Mouse (Mus musculus) forebrain, postnatal 0 days (tissue): ENCODE measurements around the gene Bard1. TPM values are rescaled to one million over a fixed set of nuclear protein-coding genes. Genes with fewer than 3 reads are reported as not detected.

Source experiments
- ATAC-seq: fragments of 200-750 bp; cut with Nextera tagmentation; 2 replicates; pipeline ENCODE4 v1.8.0; 2017; ENCODE audit warnings: mild to moderate bottlenecking, moderate library complexity
- DNase-seq: peaks from one replicate; pipeline ENCODE4 v3.0.0-alpha.2; 2015
- H3K27ac ChIP-seq: fragments of 300-500 bp; sonication (generic); 2 replicates; pipeline ENCODE4 v1.5.1; 2014; ENCODE audit warnings: low read depth, mild to moderate bottlenecking, antibody characterized with exemption, low read length, moderate library complexity, mixed read lengths
- H3K27me3 ChIP-seq: fragments of 300-500 bp; sonication (generic); 2 replicates; pipeline ENCODE4 v1.6.1; 2014; ENCODE audit warnings: mild to moderate bottlenecking, low read length, mixed read lengths; ENCODE audit not compliant: insufficient read depth
- H3K36me3 ChIP-seq: fragments of 300-500 bp; sonication (generic); 2 replicates; pipeline ENCODE4 v1.6.1; 2014; ENCODE audit warnings: mild to moderate bottlenecking, moderate library complexity; ENCODE audit not compliant: insufficient read depth
- H3K4me1 ChIP-seq: fragments of 300-500 bp; sonication (generic); 2 replicates; pipeline ENCODE4 v1.6.1; 2014; ENCODE audit warnings: antibody characterized with exemption; ENCODE audit not compliant: insufficient read depth
- H3K4me2 ChIP-seq: fragments of 300-500 bp; sonication (generic); 2 replicates; pipeline ENCODE4 v1.6.1; 2014; ENCODE audit warnings: low read depth, mild to moderate bottlenecking, moderate library complexity
- H3K4me3 ChIP-seq: fragments of 300-500 bp; sonication (generic); 2 replicates; pipeline ENCODE4 v1.5.1; 2014; ENCODE audit warnings: low read depth, low read length, mixed read lengths
- H3K9ac ChIP-seq: fragments of 300-500 bp; sonication (generic); 2 replicates; pipeline ENCODE4 v1.6.1; 2014; ENCODE audit warnings: mild to moderate bottlenecking
- H3K9me3 ChIP-seq: fragments of 300-500 bp; sonication (generic); 2 replicates; pipeline ENCODE4 v1.6.1; 2016; ENCODE audit warnings: low read length
- CTCF ChIP-seq: sonication (generic); IDR thresholded peaks from 2 replicates; pipeline ENCODE4 v1.5.1; 2016; ENCODE audit warnings: antibody characterized with exemption, control low read depth, low read depth
- WGBS: fragments of 180-500 bp; shearing (Covaris S2); extraction: QIAGEN DNeasy Blood & Tissue Kit; methylation state at CpG from one replicate; pipeline ENCODE4 v1.1.7; 2014; 5-methylcytosine and 5-hydroxymethylcytosine counted together
- polyA plus RNA-seq: library from polyadenylated mRNA; unstranded; fragments of >200 nt; fragmentation: Nextera tagmentation; extraction: Ambion mirVana; gene quantifications from 2 replicates; pipeline ENCODE4 v1.2.1, GENCODE M21; 2015
- total RNA-seq: library from RNA; depleted of rRNA; stranded (reverse); fragments of >200 nt; gene quantifications from 2 replicates; pipeline ENCODE4 v1.2.3, GENCODE M21; 2014

The Bard1 gene
- total and polyA plus RNA-seq, 2 experiments from 2014 or later: 0.27 to 1.8 TPM

- Histone ChIP-seq H3K9me3 (no peaks in the 10 kb centered on the region), H3K9ac (no peak overlapping the region), H3K4me1 (0 out of 2 replicates have a peak, but pooled peaks cover 3% of the 10 kb centered on the region), H3K27ac (no peak overlapping the region), H3K4me3 (no peak overlapping the region), H3K36me3 (no peaks in the 10 kb centered on the region), H3K4me2 (no peak overlapping the region), H3K27me3 (no peaks in the 10 kb centered on the region)
- TF ChIP-seq CTCF: no peak
- ATAC-seq (no peak), DNase-seq (no peak)
- 91% methylated on average over 8 of the region's 8 CpGs for WGBS
Observed at GRCm38 (mm10) chr1:71105724-71106123, 2.8 kb upstream of the Bard1 start.

DNA sequence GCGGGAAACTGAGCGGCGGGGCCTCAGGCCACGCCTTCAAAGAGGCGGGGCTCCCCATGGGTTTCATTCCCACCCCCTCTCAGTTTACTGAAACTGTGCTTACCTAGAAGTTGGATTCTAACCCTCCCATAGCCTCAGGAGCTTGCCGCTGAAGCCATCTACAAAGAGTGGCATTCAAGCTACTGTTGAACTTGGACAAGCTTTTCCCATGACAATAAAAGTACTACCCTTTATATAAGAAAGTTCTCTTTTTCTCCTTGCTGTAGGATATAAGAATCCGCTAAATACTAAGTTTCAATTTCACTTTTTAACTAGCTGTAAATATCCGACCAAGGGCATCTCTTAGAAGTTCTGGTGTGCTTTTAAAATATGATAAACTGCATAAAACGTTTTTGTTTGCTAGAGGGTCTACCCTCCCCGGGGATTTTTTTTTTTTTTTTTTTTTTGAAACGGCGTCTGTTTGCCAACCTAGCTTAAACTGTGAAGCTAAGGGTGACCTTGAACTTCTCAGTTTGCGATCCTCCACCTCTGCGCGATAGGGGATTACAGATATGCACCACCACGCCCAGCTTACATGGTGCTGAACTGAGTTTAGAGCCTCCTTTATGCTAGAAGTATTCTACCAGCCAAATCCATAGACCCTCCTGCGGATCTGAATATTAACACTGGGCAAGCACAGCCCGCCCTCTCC, 373 bp upstream of the Bard1 start:
- H3K36me3 ChIP-seq: no peaks in the 10 kb centered on the region
- H3K4me2 ChIP-seq: peak overlapping the region; percentile 93
- H3K9me3 ChIP-seq: no peaks in the 10 kb centered on the region
- TF ChIP-seq CTCF: no peak
- H3K4me1 ChIP-seq: 0 out of 2 replicates have a peak, but pooled peaks cover 3% of the 10 kb centered on the region
- 35% methylated on average over 18 of the region's 18 CpGs for WGBS
- H3K9ac ChIP-seq: peak overlapping the region; percentile 54
- no peaks in the 10 kb centered on the region for H3K27me3 ChIP-seq
- peak overlapping the region; percentile 76 for H3K4me3 ChIP-seq
- DNase-seq: no peak
- ATAC-seq: no peak
- H3K27ac ChIP-seq: no peak overlapping the region

GRCm38 (mm10) chr1:71101369-71101970, 1.5 kb downstream of the Bard1 start:
- H3K9me3 ChIP-seq: no peaks in the 10 kb centered on the region
- ATAC-seq (no peak), DNase-seq (no peak)
- WGBS: 47% methylated on average over 11 of the region's 11 CpGs
- TF ChIP-seq CTCF: no peak
- H3K4me2 ChIP-seq: no peak overlapping the region
- no peak overlapping the region for H3K4me3 ChIP-seq
- no peak overlapping the region for H3K9ac ChIP-seq
- H3K27me3 ChIP-seq: no peaks in the 10 kb centered on the region
- H3K4me1 ChIP-seq: 0 out of 2 replicates have a peak, but pooled peaks cover 3% of the 10 kb centered on the region
- no peaks in the 10 kb centered on the region for H3K36me3 ChIP-seq
- H3K27ac ChIP-seq: no peak overlapping the region

DNA sequence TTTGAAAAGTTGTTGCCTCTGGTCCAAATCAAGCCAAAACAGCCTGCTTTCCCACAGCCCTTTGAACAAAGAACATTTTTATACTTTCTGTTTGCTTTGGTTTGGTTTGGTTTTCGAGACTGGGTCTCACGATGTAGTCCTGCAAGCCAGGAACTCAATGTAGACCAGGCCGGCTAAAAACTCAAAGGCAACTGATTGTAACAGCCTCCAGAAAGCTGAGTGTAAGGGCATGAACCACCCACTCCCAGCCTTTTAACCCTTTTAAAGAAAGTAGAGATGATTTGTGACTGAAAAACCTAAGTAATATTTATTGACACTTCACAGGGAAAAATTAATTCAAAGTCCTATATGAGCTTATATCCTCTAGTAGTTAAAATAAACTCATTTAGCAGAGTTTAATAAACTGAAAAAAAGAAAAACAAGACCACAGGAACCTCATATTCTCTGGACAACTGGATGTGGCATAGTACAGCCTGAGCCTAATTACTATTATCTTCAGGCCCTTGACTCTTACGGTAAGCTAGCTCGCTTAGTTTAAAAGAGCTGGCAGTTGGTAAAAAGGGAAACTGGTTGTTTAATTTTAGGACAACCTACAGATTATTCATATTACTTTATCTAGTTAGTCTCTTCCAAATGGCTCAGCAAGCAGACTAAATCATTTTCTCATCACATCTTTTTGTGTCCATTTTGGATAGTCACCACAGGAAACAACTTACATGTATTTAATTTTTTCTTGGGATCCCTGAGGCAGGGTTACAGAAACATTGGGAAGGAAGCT, 2.2 kb downstream of the Bard1 start:
- no peak for DNase-seq
- H3K4me1 ChIP-seq: 0 out of 2 replicates have a peak, but pooled peaks cover 3% of the 10 kb centered on the region
- ATAC-seq: no peak
- no peak overlapping the region for H3K27ac ChIP-seq
- no peak overlapping the region for H3K4me2 ChIP-seq
- H3K9ac ChIP-seq: no peak overlapping the region
- no peaks in the 10 kb centered on the region for H3K36me3 ChIP-seq
- H3K4me3 ChIP-seq: no peak overlapping the region
- H3K9me3 ChIP-seq: no peaks in the 10 kb centered on the region
- no peaks in the 10 kb centered on the region for H3K27me3 ChIP-seq
- TF ChIP-seq CTCF: no peak
- 66% methylated on average over 5 of the region's 5 CpGs for WGBS

DNA sequence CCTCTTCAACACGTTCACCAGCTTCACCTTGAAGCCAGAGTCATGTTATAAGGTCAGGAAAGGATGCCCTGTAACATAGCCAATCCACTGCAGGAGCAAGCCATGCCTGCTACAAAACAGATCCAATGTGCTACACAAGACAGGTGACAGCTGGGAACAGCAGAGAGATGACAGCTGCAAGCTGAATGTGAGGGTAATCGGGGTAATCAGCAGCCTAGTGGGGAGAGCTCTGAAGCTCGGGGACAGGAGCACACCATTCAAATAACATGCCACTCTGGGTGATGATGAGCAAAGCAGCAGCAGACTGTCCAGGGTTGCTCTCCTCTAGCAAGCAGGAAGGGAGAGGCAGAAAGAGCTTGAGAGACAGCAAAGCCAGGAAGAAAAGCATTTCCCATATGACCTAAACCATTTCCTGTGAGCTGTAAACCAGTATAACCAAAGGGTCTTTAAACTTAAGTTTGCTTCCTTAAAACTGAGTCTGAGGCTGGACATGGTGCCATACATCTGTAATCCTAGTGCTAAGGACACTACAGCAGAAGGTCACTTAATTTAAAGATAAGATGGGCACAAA, 2.9 kb downstream of the Bard1 start:
- 36% methylated on average over 3 of the region's 3 CpGs for WGBS
- DNase-seq (peak; percentile 10), ATAC-seq (no peak)
- H3K9ac ChIP-seq: no peak overlapping the region
- TF ChIP-seq CTCF: no peak
- no peak overlapping the region for H3K4me3 ChIP-seq
- H3K27me3 ChIP-seq: no peaks in the 10 kb centered on the region
- no peak overlapping the region for H3K4me2 ChIP-seq
- H3K27ac ChIP-seq: no peak overlapping the region
- no peaks in the 10 kb centered on the region for H3K36me3 ChIP-seq
- H3K4me1 ChIP-seq: 0 out of 2 replicates have a peak, but pooled peaks cover 3% of the 10 kb centered on the region
- no peaks in the 10 kb centered on the region for H3K9me3 ChIP-seq

GRCm38 (mm10) chr1:71096031-71096430, 6.9 kb downstream of the Bard1 start:
- Histone ChIP-seq H3K4me1 (no peaks in the 10 kb centered on the region), H3K4me3 (no peak overlapping the region), H3K9ac (no peak overlapping the region), H3K27me3 (no peaks in the 10 kb centered on the region), H3K36me3 (no peaks in the 10 kb centered on the region), H3K27ac (no peak overlapping the region), H3K9me3 (no peaks in the 10 kb centered on the region), H3K4me2 (no peak overlapping the region)
- no peak for DNase-seq
- no peak for ATAC-seq
- no peak for TF ChIP-seq CTCF
- WGBS: 94% methylated on average over 1 of the region's 1 CpGs
